Mouse (Mus musculus): ENCODE measurements around the gene Gstcd.

DNA sequence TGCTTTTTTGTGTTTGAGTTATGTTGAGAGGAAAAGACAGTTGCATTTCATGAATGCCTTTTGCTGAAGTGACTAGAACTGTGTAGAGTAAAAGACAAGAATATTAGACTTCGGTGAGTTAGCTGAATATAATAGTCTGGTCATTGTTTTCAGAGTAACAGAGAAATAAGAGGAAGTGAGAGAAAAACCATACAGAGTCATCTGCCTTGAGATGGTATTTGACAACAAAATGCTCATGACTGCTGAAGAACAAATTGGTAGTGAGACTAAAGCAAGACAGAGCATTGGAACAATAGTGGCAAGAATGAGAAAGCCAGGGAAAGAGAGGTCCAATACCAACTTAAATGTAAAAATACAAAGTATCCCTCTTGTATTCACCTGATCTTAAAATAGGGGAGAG is 1.1 kb upstream of the Gstcd start:
- TF ChIP-seq CTCF (IDR thresholded peaks at IDR 0.05; ENCODE audit: low read depth, low read length) (no peak), EP300 (IDR thresholded peaks at IDR 0.05; ENCODE audit: insufficient read depth, low read depth, low read length) (no peak)

Measured in ES-Bruce4 (cell line).